Mouse (Mus musculus): ENCODE results near the gene Prrt2. TPM values are rescaled to one million over a fixed set of nuclear protein-coding genes. Genes with fewer than 3 reads are reported as not detected.

The Prrt2 gene
- polyA plus RNA-seq, 1 experiment from 2014 or later = 4.5 TPM

- Histone ChIP-seq H3K27me3 (ENCODE audit: control insufficient read depth, insufficient read depth, low read length) (no peaks in the 10 kb centered on the region), H3K9ac (ENCODE audit: low read depth, low read length) (no peak overlapping the region), H3K27ac (ENCODE audit: low read depth, low read length) (no peak overlapping the region), H3K9me3 (replicated peaks; ENCODE audit: control insufficient read depth, low read length) (no peaks in the 10 kb centered on the region), H3K4me1 (ENCODE audit: control insufficient read depth, insufficient read depth, low read length) (peaks cover 30% of the 10 kb centered on the region), H3K4me2 (no peak overlapping the region), H3K36me3 (ENCODE audit: control insufficient read depth, insufficient read depth, low read length) (peaks cover 6% of the 10 kb centered on the region), H3K4me3 (ENCODE audit: low read depth, low read length) (no peak overlapping the region)
- WGBS (ENCODE audit: insufficient replicate concordance) = 81% methylated on average over 2 of the region's 2 CpGs
- ATAC-seq (replicated peaks; ENCODE audit: insufficient number of reproducible peaks, low FRiP score, low TSS enrichment) = no peak
Observed at GRCm38 (mm10) chr7:127011717-127012116, 9.3 kb downstream of the Prrt2 start.

- Histone ChIP-seq H3K9me3 (replicated peaks; ENCODE audit: control insufficient read depth, low read length) (no peaks in the 10 kb centered on the region), H3K27ac (ENCODE audit: low read depth, low read length) (no peak overlapping the region), H3K27me3 (ENCODE audit: control insufficient read depth, insufficient read depth, low read length) (no peaks in the 10 kb centered on the region), H3K9ac (ENCODE audit: low read depth, low read length) (no peak overlapping the region), H3K4me2 (no peak overlapping the region), H3K36me3 (ENCODE audit: control insufficient read depth, insufficient read depth, low read length) (peaks cover 6% of the 10 kb centered on the region), H3K4me1 (ENCODE audit: control insufficient read depth, insufficient read depth, low read length) (peaks cover 30% of the 10 kb centered on the region), H3K4me3 (ENCODE audit: low read depth, low read length) (no peak overlapping the region)
- WGBS (ENCODE audit: insufficient replicate concordance) = 93% methylated on average over 2 of the region's 2 CpGs
- no peak for ATAC-seq (replicated peaks; ENCODE audit: insufficient number of reproducible peaks, low FRiP score, low TSS enrichment)
Observed at GRCm38 (mm10) chr7:127011051-127011450, 10.0 kb downstream of the Prrt2 start.

GRCm38 (mm10) chr7:127009307-127010085, 11.5 kb downstream of the Prrt2 start:
- H3K27ac ChIP-seq (ENCODE audit: low read depth, low read length) = peak overlapping the region; percentile 50
- H3K9ac ChIP-seq (ENCODE audit: low read depth, low read length) = no peak overlapping the region

GRCm38 (mm10) chr7:127008239-127009019, 12.6 kb downstream of the Prrt2 start:
- Histone ChIP-seq H3K36me3 (ENCODE audit: control insufficient read depth, insufficient read depth, low read length) (peaks cover 3% of the 10 kb centered on the region; the same call in 1 of the 2 replicates), H3K4me2 (no peak overlapping the region), H3K9me3 (replicated peaks; ENCODE audit: control insufficient read depth, low read length) (no peaks in the 10 kb centered on the region), H3K9ac (ENCODE audit: low read depth, low read length) (0 out of 2 replicates have a peak overlapping the region, but pooled peaks have one; percentile 16), H3K27me3 (ENCODE audit: control insufficient read depth, insufficient read depth, low read length) (no peaks in the 10 kb centered on the region), H3K27ac (ENCODE audit: low read depth, low read length) (peak overlapping the region; percentile 50), H3K4me3 (ENCODE audit: low read depth, low read length) (no peak overlapping the region), H3K4me1 (ENCODE audit: control insufficient read depth, insufficient read depth, low read length) (peaks cover 9% of the 10 kb centered on the region; the same call in 1 of the 2 replicates)
- ATAC-seq (replicated peaks; ENCODE audit: insufficient number of reproducible peaks, low FRiP score, low TSS enrichment) = peak; percentile 82
- 37% methylated on average over 9 of the region's 9 CpGs for WGBS (ENCODE audit: insufficient replicate concordance)

More at GRCm38 (mm10) chr7:127009307-127010085, 11.5 kb downstream of the Prrt2 start:
- H3K4me3 ChIP-seq (ENCODE audit: low read depth, low read length) = no peak overlapping the region
- no peaks in the 10 kb centered on the region for H3K27me3 ChIP-seq (ENCODE audit: control insufficient read depth, insufficient read depth, low read length)
- no peak overlapping the region for H3K4me2 ChIP-seq
- WGBS (ENCODE audit: insufficient replicate concordance) = 84% methylated on average over 17 of the region's 17 CpGs
- H3K36me3 ChIP-seq (ENCODE audit: control insufficient read depth, insufficient read depth, low read length) = peaks cover 3% of the 10 kb centered on the region; the same call in 1 of the 2 replicates
- no peak for ATAC-seq (replicated peaks; ENCODE audit: insufficient number of reproducible peaks, low FRiP score, low TSS enrichment)
- no peaks in the 10 kb centered on the region for H3K9me3 ChIP-seq (replicated peaks; ENCODE audit: control insufficient read depth, low read length)
- H3K4me1 ChIP-seq (ENCODE audit: control insufficient read depth, insufficient read depth, low read length) = peaks cover 14% of the 10 kb centered on the region

- Histone ChIP-seq H3K27me3 (ENCODE audit: control insufficient read depth, insufficient read depth, low read length) (no peaks in the 10 kb centered on the region), H3K4me2 (no peak overlapping the region), H3K4me1 (ENCODE audit: control insufficient read depth, insufficient read depth, low read length) (peaks cover 9% of the 10 kb centered on the region; the same call in 1 of the 2 replicates), H3K4me3 (ENCODE audit: low read depth, low read length) (no peak overlapping the region), H3K9me3 (replicated peaks; ENCODE audit: control insufficient read depth, low read length) (no peaks in the 10 kb centered on the region), H3K9ac (ENCODE audit: low read depth, low read length) (0 out of 2 replicates have a peak overlapping the region, but pooled peaks have one; percentile 10), H3K36me3 (ENCODE audit: control insufficient read depth, insufficient read depth, low read length) (no peaks in the 10 kb centered on the region), H3K27ac (ENCODE audit: low read depth, low read length) (no peak overlapping the region)
- ATAC-seq (replicated peaks; ENCODE audit: insufficient number of reproducible peaks, low FRiP score, low TSS enrichment) = no peak
- WGBS (ENCODE audit: insufficient replicate concordance) = 82% methylated on average over 6 of the region's 6 CpGs
Observed at GRCm38 (mm10) chr7:127007313-127008024, 13.5 kb downstream of the Prrt2 start.

- Histone ChIP-seq H3K4me1 (ENCODE audit: control insufficient read depth, insufficient read depth, low read length) (peaks cover 9% of the 10 kb centered on the region; the same call in 1 of the 2 replicates), H3K27me3 (ENCODE audit: control insufficient read depth, insufficient read depth, low read length) (no peaks in the 10 kb centered on the region), H3K9ac (ENCODE audit: low read depth, low read length) (no peak overlapping the region), H3K9me3 (replicated peaks; ENCODE audit: control insufficient read depth, low read length) (no peaks in the 10 kb centered on the region), H3K4me2 (no peak overlapping the region), H3K4me3 (ENCODE audit: low read depth, low read length) (no peak overlapping the region), H3K27ac (ENCODE audit: low read depth, low read length) (no peak overlapping the region), H3K36me3 (ENCODE audit: control insufficient read depth, insufficient read depth, low read length) (no peaks in the 10 kb centered on the region)
- no peak for ATAC-seq (replicated peaks; ENCODE audit: insufficient number of reproducible peaks, low FRiP score, low TSS enrichment)
- 81% methylated on average over 4 of the region's 4 CpGs for WGBS (ENCODE audit: insufficient replicate concordance)
Observed at GRCm38 (mm10) chr7:127004122-127004875, 16.7 kb downstream of the Prrt2 start.

GRCm38 (mm10) chr7:127003620-127004019, 17.4 kb downstream of the Prrt2 start:
- no peak overlapping the region for H3K27ac ChIP-seq (ENCODE audit: low read depth, low read length)
- no peaks in the 10 kb centered on the region for H3K27me3 ChIP-seq (ENCODE audit: control insufficient read depth, insufficient read depth, low read length)
- no peaks in the 10 kb centered on the region for H3K9me3 ChIP-seq (replicated peaks; ENCODE audit: control insufficient read depth, low read length)
- no peak overlapping the region for H3K4me2 ChIP-seq
- no peak overlapping the region for H3K9ac ChIP-seq (ENCODE audit: low read depth, low read length)
- ATAC-seq (replicated peaks; ENCODE audit: insufficient number of reproducible peaks, low FRiP score, low TSS enrichment) = no peak
- no peaks in the 10 kb centered on the region for H3K36me3 ChIP-seq (ENCODE audit: control insufficient read depth, insufficient read depth, low read length)
- no peak overlapping the region for H3K4me3 ChIP-seq (ENCODE audit: low read depth, low read length)
- peaks cover 6% of the 10 kb centered on the region; the same call in 1 of the 2 replicates for H3K4me1 ChIP-seq (ENCODE audit: control insufficient read depth, insufficient read depth, low read length)
- 89% methylated on average over 5 of the region's 5 CpGs for WGBS (ENCODE audit: insufficient replicate concordance)

- Histone ChIP-seq H3K9ac (ENCODE audit: low read depth, low read length) (no peak overlapping the region), H3K4me3 (ENCODE audit: low read depth, low read length) (no peak overlapping the region), H3K4me1 (ENCODE audit: control insufficient read depth, insufficient read depth, low read length) (no peaks in the 10 kb centered on the region), H3K9me3 (replicated peaks; ENCODE audit: control insufficient read depth, low read length) (no peaks in the 10 kb centered on the region), H3K27ac (ENCODE audit: low read depth, low read length) (no peak overlapping the region), H3K27me3 (ENCODE audit: control insufficient read depth, insufficient read depth, low read length) (no peaks in the 10 kb centered on the region), H3K36me3 (ENCODE audit: control insufficient read depth, insufficient read depth, low read length) (peaks cover 3% of the 10 kb centered on the region; the same call in 1 of the 2 replicates), H3K4me2 (no peak overlapping the region)
- 68% methylated on average over 10 of the region's 10 CpGs for WGBS (ENCODE audit: insufficient replicate concordance)
- no peak for ATAC-seq (replicated peaks; ENCODE audit: insufficient number of reproducible peaks, low FRiP score, low TSS enrichment)
Observed at GRCm38 (mm10) chr7:126999568-126999967, 21.4 kb downstream of the Prrt2 start.
